Mouse (Mus musculus) regulatory T cell (primary cell): ENCODE data around the gene Lsp1.

ENCODE experiments used
- in situ Hi-C: fragments of 300-600 bp; cut with MboI, MseI; formaldehyde crosslinking; loops from one replicate; pipeline ENCODE4 v1.15.1; 2025; ENCODE audit warnings: high pct_unique_total_duplicates

The Lsp1 gene

GRCm38 (mm10) chr7:142535116-142535515 lies 74.5 kb downstream of the Lsp1 start:
- in situ Hi-C loops: loop anchor here (5.0 kb wide), 1 partner anchor 467 kb away; no protein-coding TSS in a partner anchor

GRCm38 (mm10) chr7:142535832-142536231 lies 75.2 kb downstream of the Lsp1 start:
- in situ Hi-C loops: loop anchor here (5.0 kb wide), 1 partner anchor 466 kb away; no protein-coding TSS in a partner anchor

- in situ Hi-C loops: loop anchor here (5.0 kb wide), 1 partner anchor 465 kb away; no protein-coding TSS in a partner anchor
These were observed 76.6 kb downstream of the Lsp1 start for GRCm38 (mm10) chr7:142537181-142537580.

- in situ Hi-C loops: loop anchor here (5.0 kb wide), 1 partner anchor 464 kb away; no protein-coding TSS in a partner anchor
These were observed 77.3 kb downstream of the Lsp1 start for GRCm38 (mm10) chr7:142537879-142538278.

GRCm38 (mm10) chr7:142538291-142538690 lies 77.7 kb downstream of the Lsp1 start:
- in situ Hi-C loops: loop anchor here (5.0 kb wide), 1 partner anchor 464 kb away; no protein-coding TSS in a partner anchor

GRCm38 (mm10) chr7:142538766-142539165 lies 78.2 kb downstream of the Lsp1 start:
- in situ Hi-C loops: loop anchor here (5.0 kb wide), 1 partner anchor 464 kb away; no protein-coding TSS in a partner anchor

GRCm38 (mm10) chr7:142539828-142540227 lies 79.2 kb downstream of the Lsp1 start:
- in situ Hi-C loops: loop anchor here (5.0 to 10.0 kb wide), 2 partner anchors 462 to 975 kb away; partner anchors contain the start of gene Ap2a2

- in situ Hi-C loops: loop anchor here (10.0 kb wide), 1 partner anchor 978 kb away; the partner anchor contains the start of gene Ap2a2
These were observed 82.2 kb downstream of the Lsp1 start for GRCm38 (mm10) chr7:142542771-142543303.
